Mouse (Mus musculus) thymus, postnatal 25 days (tissue): Measurements from ENCODE around the gene Pcdh15.

Experiments used
- DNase-seq: peaks from one replicate; pipeline ENCODE4 v3.0.0; 2022

Gene Pcdh15

DNA sequence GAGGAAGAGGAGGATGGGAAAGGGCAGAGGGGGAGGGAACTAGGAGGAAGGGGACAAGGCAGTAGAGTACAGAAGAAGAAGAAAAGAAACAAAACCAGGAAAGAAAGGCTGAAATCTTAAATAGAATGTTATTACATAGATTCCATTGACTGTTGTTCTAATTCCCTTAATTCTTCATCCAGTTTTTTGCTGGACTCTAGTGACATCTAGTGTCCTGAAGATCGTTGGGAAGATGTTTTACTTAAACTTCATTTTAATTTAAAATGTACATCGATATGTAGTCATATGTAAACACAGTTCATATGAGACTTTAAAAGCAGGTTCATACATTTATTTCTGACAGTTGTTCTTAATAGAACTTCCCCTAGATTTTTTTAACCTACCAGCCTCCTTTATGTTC lies 1522.7 kb downstream of the Pcdh15 start:
- no peak for DNase-seq

DNA sequence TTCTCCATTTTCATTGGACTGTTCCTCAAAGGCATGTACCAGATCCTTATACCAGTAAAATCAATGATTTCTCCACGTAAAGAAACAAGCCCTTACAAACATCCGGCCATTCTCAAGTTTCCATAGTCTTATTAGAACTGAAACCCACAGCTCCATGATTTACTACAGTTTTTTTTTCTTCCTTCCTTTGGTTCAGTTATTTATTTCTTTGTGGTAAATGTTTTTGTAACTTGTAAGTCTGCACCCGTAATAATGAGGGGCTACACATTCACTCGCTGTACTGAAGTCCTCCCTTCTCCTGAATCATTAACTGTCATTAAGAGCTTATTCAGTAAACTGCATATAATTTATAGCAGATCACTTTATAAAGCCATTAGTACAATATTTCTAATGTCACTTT lies 1526.6 kb downstream of the Pcdh15 start:
- no peak for DNase-seq

DNA sequence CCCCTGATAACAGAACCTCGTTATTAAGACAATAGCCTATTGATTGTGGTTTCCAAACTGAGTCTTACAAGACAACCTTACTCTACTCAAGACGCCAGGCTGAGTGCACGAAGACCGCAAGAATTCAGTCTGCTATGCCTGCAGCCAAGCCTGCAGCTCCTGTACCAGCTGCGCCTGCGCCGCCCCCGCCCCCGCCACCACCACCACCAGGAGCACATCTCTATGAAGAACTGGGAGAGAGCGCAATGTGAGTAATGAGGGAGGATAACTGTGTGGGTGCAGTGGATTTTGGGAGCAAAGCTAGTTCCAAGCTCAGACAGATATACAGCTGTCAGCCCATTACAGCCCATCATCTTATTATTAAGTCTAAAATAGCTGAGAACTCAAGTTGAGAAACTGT lies 1527.5 kb downstream of the Pcdh15 start:
- DNase-seq = no peak

DNA sequence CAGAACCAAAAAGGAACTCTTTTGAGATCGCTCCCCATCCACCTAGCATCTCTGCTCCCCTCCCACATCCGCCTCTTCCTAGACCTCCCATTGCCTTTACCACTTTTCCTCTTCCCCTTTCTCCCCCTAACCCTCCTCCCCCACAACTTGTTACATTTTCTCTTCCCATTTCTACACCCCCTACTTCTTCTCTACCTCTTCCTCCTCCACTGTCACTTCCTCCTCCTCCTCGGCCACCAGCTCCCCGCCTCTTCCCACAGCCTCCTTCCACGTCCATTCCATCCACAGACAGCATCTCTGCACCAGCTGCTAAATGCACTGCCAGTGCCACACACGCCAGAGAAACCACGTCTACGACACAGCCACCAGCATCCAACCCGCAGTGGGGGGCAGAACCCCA lies 1532.2 kb downstream of the Pcdh15 start:
- no peak for DNase-seq

DNA sequence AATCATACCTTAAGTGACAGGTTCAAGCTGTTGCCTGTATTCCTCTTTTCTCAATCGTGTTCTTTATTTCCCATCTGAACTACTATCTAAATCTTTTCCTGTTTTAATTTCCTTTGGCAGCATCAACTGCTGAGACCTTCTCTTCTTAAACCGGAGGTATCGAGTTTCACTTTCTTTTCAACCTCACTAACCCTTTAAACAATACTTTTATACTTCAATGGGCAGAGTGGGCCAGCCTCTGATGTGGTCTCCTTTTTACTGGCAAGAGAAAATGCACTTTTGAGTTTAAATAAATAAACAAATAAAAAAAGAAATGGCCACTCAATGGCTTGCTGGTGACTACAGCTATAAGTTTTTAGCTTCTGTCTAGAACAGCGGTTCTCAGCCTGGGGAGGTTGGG lies 1537.9 kb downstream of the Pcdh15 start:
- DNase-seq = no peak

DNA sequence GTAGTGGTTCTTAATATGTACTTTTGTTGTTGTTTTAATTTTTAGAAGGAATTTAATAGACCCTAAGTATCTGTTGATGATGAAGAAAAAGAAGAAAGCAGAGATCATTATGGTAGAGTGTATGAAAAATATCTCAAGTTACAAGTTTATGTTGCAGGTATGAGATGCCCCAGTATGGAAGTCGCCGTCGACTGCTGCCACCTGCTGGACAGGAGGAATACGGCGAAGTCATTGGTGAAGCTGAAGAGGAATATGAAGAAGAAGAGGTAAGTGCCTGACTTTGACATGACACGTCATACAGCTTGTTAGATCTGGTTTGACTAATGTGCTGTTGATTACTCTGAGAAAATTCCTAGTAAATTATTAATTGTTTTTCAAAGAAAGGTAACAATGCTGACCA lies 1543.0 kb downstream of the Pcdh15 start:
- peak; percentile 16 for DNase-seq

DNA sequence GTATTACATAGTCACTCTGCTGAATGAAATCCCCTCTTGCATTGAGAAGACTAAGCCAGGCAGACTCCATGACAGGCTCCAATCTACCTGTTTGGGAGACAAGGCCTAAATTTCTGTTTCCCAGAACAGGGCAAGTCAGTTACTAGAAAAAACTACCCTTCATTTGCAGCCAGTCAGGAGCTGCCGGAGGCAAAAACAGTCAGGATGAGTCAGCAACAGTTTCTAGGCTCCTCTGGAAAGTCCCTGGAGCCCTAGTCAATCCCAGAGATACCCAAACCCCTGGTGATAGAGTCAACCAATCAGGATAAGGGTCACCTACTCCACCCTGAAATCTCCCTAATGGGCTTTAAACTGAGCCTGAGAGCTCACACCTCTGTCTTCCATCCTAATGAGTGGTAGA lies 1564.0 kb downstream of the Pcdh15 start:
- DNase-seq = no peak

DNA sequence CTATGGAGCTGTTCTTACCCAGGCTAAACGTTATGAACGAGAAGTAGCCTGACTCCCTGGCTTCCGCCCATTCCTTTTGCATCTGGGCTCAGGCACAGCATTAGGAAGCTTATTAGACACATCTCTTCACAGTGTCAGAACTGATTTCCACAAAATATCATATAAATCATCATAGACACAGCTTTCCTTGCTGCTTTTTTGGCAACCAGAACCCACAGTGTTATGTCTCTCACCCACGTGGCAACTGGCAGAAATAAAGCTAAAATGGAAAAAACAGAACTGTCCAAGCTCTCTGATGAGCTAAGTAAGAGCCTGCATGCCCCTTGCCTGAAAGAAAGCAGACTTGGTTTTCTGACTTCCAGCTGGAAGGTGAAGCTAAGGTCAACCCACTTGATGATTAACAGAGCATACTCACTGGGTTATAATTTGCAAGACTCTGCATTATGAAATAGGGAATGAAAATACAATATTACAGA lies 1580.9 kb downstream of the Pcdh15 start:
- no peak for DNase-seq

DNA sequence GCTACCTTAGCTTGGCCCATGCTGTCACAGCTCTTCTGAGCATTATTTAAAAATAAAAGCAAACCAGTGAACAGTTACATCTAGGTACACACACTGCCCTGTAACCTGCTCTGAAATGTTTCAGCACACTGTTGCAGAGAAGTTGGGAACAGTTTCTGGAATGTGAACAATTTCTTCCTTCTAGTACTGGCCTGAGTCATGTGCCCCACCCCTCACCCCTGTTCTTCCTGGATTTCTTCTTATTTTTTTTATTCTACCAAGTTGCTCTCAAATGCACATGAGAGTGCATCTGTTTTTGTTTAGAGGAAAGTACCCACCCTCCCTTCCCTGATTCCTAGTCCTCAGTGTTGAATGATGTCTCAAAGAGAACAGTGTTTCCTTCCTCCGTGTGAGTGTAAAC lies 1581.4 kb downstream of the Pcdh15 start:
- DNase-seq = no peak
